Mouse (Mus musculus) c-Kit-positive CD71-positive TER-119-positive erythroid progenitor cells, embryonic 14.5 days (primary cell): Measurements from ENCODE around the gene Calm4.
"Not testable (repeated sequence)": the region's sequence is repeated elsewhere in the genome, so short reads cannot be mapped to it uniquely, and the experiment has no call there.

Experiments
- DNase-seq: peaks from one replicate; pipeline ENCODE4 v3.0.0-alpha.2; 2013; ENCODE audit warnings: low spot score

The Calm4 gene

GRCm38 (mm10) chr13:3837312-3837807, at the start of gene Calm4:
Calm4 (plus strand) TSS chr13:3837757.
- DNase-seq, result not testable (repeated sequence)

- no peak for DNase-seq
These were observed 49.0 kb upstream of the Calm4 start for GRCm38 (mm10) chr13:3788588-3788987.

- DNase-seq, result no peak
These were observed 48.0 kb upstream of the Calm4 start for GRCm38 (mm10) chr13:3789531-3789930.

- no peak for DNase-seq
These were observed 40.9 kb upstream of the Calm4 start for GRCm38 (mm10) chr13:3796649-3797048.

GRCm38 (mm10) chr13:3798751-3799150, 38.8 kb upstream of the Calm4 start:
- DNase-seq, result no peak

GRCm38 (mm10) chr13:3799386-3799785, 38.2 kb upstream of the Calm4 start:
- DNase-seq, result no peak

GRCm38 (mm10) chr13:3804186-3804585, 33.4 kb upstream of the Calm4 start, which contains the start of gene Calml3:
Calml3 (minus strand) TSS chr13:3804316.
- DNase-seq, result no peak

- DNase-seq, result no peak
These were observed 32.4 kb upstream of the Calm4 start for GRCm38 (mm10) chr13:3805132-3805531.

GRCm38 (mm10) chr13:3805638-3806037, 31.9 kb upstream of the Calm4 start:
- DNase-seq, result no peak

- no peak for DNase-seq
These were observed 30.3 kb upstream of the Calm4 start for GRCm38 (mm10) chr13:3807131-3807827.

GRCm38 (mm10) chr13:3818012-3818739, 19.4 kb upstream of the Calm4 start:
- no peak for DNase-seq

GRCm38 (mm10) chr13:3818740-3819076, 18.8 kb upstream of the Calm4 start:
- no peak for DNase-seq

- no peak for DNase-seq
These were observed 15.5 kb upstream of the Calm4 start for GRCm38 (mm10) chr13:3822105-3822504.

- DNase-seq, result no peak
These were observed 11.8 kb upstream of the Calm4 start for GRCm38 (mm10) chr13:3825726-3826125.

- no peak for DNase-seq
These were observed 6.0 kb upstream of the Calm4 start for GRCm38 (mm10) chr13:3831546-3831945.

- DNase-seq, result no peak
These were observed 5.6 kb upstream of the Calm4 start for GRCm38 (mm10) chr13:3831994-3832393.

- DNase-seq, result no peak
These were observed 5.1 kb upstream of the Calm4 start for GRCm38 (mm10) chr13:3832450-3832849.

GRCm38 (mm10) chr13:3833644-3834043, 3.9 kb upstream of the Calm4 start:
- DNase-seq, result not testable (repeated sequence)

GRCm38 (mm10) chr13:3840662-3841061, 3.1 kb downstream of the Calm4 start:
- DNase-seq, result not testable (repeated sequence)

GRCm38 (mm10) chr13:3850330-3850729, 12.8 kb downstream of the Calm4 start:
- no peak for DNase-seq

- DNase-seq, result not testable (repeated sequence)
These were observed 16.2 kb downstream of the Calm4 start, which contains the start of gene Calm5 for GRCm38 (mm10) chr13:3853648-3854333. Calm5 (plus strand) TSS chr13:3854173.

GRCm38 (mm10) chr13:3854856-3855255, 17.3 kb downstream of the Calm4 start:
- no peak for DNase-seq

- no peak for DNase-seq
These were observed 18.7 kb downstream of the Calm4 start for GRCm38 (mm10) chr13:3856252-3856651.
